Mouse (Mus musculus) urinary bladder, postnatal 25 days (tissue): ENCODE data around the gene Rapgef6.

ENCODE experiments used
- DNase-seq: peaks from one replicate; pipeline ENCODE4 v3.0.0; 2022; ENCODE audit warnings: low spot score

Rapgef6 gene

DNA sequence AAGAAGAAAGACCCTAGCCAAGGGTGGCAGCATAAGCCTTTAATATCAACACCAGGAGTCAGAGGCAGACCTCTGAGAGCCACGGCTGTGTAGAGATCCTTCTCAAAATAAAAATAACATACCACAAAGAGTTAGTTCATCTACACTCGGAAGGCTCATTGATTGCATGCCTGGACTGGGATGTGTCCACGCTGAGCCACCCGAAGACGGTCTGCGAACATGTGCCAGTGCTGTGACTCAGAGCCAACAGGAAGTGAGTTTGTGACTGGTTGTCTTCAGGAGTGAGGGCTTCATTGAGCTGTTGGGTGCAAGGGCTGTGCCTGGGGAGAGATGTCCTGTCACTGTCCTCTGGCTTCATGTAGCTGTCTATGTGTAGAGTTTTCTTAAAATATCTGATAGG, 171.0 kb downstream of the Rapgef6 start:
- DNase-seq: no peak

DNA sequence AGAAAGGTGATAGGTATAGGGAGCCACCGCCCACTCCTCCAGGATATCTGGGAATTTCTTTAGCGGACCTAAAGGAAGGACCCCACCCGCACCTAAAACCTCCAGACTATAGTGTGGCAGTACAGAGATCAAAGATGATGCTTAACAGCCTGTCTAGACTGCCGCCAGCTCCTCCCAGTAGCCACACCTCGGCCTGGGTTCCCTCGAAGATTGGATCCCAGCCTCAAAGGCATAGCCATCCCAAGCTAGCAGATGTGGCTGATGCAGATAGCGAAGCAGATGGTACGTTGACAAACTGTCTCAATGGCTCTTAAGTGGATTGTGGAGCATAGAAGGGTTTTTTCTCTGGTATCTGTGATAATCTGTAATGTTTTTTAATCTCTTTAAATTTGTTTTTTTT, 171.6 kb downstream of the Rapgef6 start:
- DNase-seq: no peak

DNA sequence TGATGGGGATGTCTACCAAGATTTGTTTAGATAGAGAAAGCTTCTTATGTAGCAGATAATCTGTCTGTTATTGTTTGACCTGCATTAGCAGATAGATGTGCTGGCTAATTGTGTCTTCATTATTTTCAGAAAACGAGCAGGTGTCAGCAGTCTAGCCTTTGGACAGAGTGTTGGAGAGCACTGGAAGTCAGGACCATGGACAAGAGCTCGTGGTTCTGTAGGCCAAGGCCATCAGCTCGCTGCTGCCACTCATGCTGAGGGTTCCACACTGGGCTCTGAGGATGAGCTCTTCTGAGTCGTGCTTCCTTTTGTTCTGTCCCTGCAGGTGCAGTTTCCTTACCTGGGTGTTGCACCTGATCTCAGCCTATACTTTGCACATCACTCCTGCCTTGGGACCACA, 173.3 kb downstream of the Rapgef6 start:
- DNase-seq: no peak

DNA sequence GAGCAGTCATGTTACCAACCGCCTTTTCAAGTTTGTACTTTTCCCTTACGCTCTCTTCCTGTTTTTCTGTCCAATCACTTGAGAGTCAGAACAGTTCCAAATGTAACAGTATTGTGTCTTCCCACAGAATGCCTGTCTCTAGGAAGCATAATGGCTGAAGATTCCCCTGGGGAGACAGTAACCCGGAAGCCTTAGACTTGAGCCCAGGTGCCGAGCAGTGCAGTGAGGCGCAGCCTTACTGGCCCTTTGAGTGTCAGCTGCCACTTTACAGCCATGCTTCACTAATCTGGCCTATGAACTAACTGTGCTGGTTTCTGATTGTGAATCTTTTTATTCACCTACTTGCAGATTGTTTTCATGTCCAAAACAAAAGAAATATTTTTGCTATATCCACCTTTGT, 175.0 kb downstream of the Rapgef6 start:
- DNase-seq: no peak

DNA sequence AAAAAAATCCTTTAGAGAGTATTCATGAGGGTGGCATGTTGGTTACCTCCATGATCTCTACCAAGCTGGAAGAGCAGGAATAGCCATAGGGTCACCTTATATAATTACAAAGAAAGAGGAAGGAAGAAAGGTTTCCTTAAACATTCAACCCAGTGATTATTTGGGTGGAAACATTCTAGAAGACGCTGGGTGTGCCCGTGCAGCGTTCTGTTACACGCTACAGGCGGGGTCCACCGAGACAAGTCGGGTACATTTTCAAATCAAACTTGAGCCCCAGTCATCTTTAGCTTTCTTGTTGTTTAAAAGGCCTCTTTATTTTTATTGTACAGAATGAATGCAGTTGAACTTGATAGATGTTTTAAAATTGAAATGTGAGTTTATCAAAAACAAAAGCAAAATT, 176.0 kb downstream of the Rapgef6 start:
- no peak for DNase-seq

DNA sequence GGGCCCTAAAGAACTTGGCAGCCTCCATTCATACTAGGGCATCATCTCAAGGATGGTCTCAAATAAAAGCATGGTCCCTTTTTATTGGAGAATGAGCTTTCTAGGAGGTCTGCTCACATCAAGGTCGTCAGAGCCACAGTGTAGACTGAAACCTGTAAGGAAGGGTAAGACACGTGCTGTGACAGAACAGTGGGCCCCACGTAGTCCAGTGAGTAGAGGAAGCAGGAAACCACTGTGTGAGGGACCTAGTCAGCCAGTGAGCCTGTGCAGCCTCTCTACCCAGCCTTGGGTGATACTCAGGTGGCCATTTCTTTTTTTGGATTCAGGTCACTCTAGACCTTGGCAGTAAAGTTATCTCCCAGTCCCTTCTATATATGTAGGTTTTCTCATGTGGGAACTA, 177.3 kb downstream of the Rapgef6 start:
- DNase-seq: no peak

DNA sequence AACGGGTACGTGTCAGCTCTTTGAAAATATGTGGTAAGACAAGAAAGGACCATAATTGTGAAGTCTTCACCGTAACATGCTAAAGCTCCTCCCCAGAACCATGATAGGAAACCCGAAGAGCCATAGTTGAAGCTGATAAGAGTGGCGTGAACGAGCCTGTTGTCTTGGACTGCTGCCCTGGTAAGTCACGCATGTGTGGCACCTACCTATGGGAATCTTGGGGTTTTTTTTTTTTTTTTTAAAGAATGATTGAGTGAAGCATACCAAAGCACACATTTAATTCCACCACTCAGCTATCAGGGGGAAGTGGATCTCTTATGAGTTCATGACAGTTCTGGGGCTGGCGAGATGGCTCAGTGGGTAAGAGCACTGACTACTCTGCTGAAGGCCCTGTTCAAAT, 179.2 kb downstream of the Rapgef6 start:
- DNase-seq: no peak

DNA sequence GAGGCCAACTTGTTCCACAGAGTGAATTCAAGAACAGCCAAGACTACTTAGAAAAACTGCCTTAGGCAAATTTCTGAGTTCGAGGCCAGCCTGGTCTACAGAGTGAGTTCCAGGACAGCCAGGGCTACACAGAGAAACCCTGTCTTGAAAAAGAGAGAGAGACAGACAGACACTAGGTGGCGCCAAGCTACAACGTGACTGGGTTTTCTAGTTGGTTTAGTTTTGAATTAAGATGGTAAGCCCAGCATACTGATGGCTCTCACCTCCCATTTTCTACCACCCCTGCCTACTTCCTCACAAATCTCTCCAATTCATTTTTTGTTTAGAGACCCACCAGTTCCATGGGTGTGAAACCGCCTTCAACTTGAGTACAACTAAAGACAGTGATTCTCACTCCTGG, 180.7 kb downstream of the Rapgef6 start:
- peak; percentile 72 for DNase-seq

DNA sequence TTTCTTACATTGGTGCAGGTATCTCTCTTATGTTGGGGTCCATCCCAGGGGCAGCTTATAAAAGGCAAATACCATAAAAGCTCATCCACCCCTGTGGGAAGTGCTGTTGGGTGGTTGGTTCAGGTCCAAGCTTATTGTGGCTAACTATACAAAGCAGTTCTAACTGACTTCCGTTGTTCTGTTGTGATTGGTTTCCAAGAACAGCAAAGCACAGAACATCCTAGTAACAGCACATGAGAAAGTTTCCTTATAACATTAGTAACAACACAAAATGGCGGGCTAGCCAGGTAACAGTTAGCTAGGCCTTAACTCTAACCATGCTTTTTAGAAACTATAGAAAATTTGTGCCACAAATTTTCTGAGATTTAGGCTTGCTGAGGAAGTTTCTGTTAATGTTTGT, 185.5 kb downstream of the Rapgef6 start:
- DNase-seq: no peak

DNA sequence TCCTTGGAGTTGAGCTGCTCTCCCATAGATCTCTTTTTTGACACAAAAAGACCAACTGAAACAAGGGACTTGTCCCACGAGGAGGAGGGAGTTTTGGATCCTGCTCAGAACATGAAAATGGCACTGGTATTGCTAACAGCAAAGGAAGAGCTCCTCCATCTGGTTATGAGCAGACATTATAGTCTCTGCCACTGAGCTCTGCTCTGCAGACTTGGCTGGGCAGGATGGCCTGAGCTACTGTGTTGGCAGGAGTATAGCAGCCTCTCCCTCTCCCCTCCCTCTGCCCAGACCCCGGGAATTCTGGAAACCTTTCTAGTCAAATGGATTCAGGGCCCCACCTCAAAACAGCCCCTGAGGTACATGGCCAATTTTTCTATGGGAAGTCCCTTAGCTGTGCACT, 187.0 kb downstream of the Rapgef6 start:
- DNase-seq: no peak

DNA sequence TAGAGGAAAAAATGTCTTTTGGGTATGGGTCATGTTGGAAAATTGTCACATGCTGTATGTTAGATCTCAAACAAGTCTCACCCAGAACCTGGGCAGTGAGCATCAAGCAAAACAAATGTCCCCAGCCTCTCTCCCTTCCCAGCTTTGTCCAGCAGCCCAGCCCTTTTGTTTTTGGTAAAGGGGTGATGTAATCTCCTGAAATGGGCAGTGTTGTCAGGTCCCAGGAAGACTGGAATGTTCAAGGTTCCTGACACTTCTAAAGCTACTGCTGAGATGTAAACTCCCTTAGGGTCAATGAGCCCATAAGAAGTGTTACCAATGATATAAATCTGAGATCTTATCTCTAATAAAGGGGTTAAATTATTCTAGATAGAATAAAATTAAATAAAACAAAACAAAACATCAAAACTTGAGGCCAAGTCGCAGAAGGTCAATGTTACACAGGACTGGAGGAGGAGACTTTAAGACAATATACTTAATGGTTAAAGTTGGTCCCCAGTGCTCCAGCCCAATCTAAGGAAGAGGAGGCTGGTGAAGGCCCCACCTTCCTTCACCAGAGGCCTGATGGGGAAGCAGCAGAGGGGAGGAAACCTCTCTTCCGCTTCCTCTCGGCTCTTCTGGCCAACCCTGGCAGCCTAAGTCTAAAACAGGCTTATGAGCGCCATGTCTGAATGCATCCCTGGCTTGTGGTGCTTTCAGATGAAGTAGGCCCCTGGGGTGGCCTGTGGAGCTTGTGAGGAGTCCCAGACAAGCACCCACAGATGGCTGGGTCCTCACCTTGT, 188.1 kb downstream of the Rapgef6 start:
- DNase-seq: no peak

DNA sequence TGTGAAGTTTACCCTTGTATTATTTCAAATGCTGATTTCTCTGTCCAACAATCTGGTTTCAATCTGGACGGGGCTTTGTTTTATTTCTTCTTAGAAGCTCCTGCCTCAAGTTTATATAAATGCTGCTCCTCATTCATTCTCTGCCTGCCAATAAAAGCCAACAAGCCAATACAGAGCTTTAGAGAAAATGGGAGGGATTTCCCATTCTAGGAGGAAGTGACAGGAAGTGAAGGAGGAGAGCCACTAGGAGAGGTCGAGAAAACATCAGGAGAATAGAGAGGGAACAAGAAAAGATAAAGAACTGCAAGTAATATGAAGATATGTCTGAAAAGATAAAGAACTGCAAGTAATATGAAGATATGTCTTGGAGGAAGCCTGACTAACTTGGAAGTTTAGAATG, 190.2 kb downstream of the Rapgef6 start:
- DNase-seq: no peak

DNA sequence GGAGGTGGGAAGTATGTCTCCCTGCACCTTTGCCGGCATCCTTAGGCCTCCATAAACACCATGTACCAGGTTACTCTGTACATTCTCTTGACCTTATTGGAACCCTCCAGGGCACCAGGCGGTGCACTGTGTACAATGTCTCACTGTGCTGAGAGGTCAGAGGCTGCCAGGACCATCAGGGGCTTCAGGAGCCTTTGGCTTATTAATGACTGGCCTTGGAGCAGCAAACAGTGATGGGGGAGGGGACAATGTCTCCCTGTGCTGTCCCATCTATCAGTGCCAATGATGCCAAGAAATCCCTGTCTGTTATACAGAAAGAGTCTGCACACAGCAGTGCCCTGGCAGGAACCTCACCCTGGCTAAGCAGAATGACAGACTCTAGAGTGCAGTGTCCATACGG, 195.2 kb downstream of the Rapgef6 start:
- DNase-seq: no peak

DNA sequence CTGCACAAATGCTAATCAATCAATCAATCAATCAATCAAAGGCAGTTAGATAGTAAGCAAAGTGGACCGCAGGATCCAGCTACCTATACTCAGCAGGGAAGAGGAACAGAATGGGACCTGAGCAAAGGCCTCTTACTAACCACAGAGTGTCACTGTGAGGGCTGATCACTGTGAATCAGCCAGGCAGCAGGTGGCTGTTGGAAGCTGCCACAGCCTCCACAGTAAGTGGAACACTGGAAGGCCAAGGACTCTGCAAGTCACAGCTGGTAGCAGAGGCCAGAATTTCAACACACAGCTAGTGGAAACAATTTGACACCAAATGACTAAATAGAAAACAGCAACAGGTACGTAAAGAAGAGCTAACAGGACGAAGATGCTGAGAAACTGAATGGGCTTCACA, 196.0 kb downstream of the Rapgef6 start:
- no peak for DNase-seq

DNA sequence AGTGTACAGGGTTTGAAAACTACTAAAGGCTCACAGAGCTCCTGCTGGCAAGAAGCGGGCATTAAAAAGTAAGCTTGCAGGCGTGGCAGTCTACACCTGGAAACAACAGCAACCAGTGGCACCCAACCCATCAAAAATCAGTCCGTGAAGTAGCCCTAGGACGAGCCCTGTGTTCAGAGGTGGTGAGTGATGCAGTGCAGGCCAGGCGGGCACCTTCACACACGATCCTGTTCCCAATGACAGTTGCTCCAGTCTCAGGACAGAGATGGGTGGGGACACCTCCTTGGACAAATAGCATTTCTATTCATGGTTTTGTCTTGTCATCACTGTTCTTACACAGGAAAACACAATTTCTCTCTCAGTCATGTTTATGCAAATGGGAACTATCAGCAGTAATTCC, 199.4 kb downstream of the Rapgef6 start:
- DNase-seq: no peak

DNA sequence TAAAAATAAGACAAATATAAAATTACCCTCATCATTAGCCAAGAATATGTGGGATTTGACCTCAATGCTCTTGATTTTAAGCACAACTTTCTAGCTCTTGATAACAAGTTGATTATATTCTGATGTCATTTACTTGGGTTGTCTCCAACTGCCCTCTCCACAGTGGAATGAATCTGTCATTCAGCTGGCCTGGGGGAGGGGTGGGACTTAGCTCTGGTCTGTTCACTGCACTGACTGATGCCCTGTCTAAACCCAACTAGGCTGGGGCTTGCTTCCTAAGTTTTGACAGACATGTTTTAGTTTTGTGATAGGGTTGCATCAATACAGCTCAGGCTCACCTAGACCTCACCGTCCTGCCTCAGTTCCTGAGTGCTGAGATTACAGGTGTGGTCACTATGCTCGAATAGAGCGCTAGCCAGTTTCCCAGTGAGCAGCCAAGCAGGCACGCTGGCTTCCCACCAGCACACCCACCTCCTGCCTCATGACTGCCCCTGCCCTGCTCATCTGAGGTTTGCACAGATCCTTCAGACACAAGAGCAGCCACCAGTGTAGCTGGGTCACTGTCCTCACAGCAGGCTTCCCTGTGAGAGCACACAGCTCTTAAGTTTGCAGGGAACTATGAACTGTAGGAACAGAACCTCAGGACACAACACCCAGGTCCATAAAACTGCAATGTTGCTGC, 201.8 kb downstream of the Rapgef6 start:
- no peak for DNase-seq

DNA sequence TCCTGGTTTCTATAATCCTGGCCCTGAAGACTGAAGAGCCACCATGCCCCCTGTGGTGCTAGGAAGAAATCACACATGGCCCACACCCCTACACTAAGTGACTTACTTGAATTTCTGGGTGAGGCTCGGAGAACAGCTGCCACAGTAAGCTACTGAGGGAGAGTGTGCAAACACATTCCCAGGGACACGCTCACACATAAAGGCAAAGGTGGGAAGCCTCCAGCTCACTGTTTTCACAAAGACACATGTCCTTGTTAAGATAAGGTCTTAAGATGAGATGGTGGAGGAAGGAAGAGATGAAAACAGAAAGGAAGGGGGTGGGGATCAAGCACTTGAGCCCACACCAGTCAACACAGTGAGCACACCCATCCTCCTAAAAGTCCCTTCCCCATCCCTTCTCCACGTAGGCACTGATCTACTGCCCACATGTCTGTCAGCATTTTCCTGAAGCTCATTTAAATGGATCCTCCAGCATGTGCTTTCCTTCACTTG, 204.0 kb downstream of the Rapgef6 start:
- DNase-seq: no peak

DNA sequence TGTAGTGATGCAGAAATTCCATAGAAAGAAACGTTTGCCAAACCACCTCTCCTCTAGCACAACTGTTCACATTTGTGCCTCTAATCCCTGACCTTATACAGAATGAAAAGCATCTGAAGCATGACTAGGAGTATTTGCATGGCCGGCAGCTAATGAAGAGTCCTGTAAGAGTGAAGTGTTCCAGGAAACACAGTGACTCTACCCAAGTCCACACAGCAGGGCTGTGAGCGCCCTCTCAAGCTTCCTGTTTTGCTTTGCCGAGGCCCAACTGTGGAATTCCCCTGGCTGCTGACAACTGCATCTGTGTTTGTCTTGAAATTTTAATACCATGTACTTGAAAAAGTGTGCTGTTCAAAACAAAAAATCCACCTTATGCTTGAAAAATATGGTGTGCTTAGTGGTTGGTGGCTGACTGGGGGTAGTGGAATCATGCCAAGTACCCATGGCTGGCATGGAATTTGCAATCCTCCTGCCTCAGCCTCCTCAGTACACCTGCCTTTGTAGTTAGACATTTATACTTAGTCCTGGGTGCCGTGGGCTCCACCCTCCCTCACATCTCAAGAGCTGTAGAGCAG, 204.8 kb downstream of the Rapgef6 start:
- DNase-seq: no peak

DNA sequence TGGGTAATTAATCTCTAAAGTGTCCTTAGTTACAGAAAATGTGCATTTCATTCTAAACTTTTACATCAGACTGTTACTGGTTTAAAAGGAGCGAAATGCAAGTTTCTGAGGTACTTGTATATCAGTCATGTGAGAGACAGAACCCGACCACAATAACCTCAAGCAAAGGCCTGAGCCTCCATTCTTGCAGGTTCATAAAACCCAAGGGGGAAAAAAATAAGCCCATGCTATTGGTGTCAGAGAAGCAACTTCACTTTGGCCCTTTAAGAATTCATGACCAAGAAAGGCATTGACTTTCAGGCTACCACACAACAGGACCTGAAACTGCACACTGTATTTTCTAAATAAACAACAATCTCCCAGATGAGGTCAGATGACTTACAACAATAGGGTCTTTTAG, 205.7 kb downstream of the Rapgef6 start:
- DNase-seq: no peak

DNA sequence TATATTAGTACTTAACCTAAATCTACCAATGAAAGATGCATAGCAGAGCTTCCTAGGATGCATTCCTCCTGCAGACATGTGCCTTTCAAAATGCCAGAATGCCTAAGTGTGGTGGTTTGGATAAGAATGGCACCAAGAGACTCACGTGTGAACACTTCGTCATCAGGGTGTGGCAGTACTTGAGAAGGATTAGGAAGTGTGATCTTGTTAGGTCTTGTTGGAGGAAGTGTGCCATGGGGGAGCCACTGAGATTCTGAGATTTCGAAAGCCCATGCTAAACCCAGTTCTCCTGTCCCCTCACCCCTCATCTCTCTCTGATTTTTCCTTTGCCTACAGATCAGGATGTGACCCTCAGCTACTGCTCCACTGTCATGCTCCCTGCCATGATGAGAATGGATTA, 206.7 kb downstream of the Rapgef6 start:
- DNase-seq: no peak

DNA sequence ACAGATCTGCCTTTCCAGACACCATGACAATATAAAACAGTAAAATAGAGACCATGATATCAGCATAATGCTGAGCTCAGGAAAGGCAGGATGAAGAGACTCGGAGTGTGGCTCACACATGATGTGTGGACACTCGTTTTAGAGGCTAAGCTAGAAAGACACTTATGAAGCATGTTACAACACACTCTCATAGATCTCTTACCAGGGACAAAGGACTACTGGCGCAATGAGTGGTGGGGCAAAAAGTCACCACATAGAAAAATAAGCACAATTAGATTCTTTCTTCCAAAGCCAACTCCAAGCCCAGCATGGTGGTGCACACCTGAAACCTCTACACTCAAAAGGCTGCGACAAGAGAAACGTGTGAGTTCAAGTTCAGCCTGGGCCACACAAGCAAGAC, 208.3 kb downstream of the Rapgef6 start:
- DNase-seq: no peak

DNA sequence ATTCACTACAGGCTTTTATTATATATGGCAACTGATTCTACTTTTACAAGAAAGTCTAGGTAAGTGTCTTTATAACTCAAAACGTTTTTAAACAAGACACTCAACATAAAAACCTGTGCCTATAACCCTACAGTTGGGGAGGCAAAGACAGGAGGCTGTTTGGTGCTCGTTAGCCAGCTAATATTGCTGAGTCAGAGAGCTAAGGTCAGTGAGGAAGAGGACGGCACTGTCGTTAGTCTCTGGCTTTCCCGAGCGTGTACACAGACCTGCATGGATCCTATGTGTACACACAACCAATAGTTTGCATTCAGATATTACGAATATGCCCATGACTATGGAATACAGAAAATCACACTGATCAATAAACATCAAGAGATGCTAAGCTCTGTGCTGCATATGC, 208.7 kb downstream of the Rapgef6 start:
- DNase-seq: no peak

DNA sequence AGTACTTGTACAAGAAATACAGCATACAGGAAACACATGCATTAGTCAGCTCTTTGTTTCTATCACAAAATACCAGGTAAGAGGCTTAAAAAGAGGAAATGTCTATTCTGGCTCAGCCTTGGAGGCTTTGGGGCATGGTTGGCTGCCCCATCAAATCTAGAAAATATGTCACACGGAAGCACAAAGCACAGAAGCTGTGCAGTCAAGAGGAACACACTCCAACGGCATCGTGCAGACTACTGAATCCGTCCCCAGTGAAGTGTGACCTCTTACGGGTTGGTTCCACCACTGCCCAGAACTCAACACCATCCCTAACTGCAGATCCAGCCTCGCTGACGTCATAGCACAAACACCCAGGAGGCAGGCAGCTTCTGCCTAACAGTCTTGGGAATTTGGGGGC, 210.9 kb downstream of the Rapgef6 start:
- DNase-seq: no peak
